Mouse (Mus musculus) ES-Bruce4 (cell line): ENCODE results near the gene Dera.

Source experiments
- CTCF ChIP-seq: IDR thresholded peaks from one replicate; pipeline ENCODE4 v1.8.1; 2011; ENCODE audit warnings: low read depth, low read length
- EP300 ChIP-seq: IDR thresholded peaks from 2 replicates; pipeline ENCODE4 v1.6.1; 2011; ENCODE audit warnings: low read depth, low read length; ENCODE audit not compliant: insufficient read depth
- POLR2A ChIP-seq: IDR thresholded peaks from one replicate; pipeline ENCODE4 v1.8.1; 2011; ENCODE audit warnings: low read length; ENCODE audit not compliant: insufficient read depth

GRCm38 (mm10) chr6:137775159-137775558 lies 20.8 kb downstream of the Dera start:
- TF ChIP-seq CTCF = no peak
- no peak for TF ChIP-seq POLR2A
- no peak for TF ChIP-seq EP300
